Mouse (Mus musculus) cerebellum, adult (tissue): Measurements from ENCODE around the gene Urah.
A peak's percentile ranks its signal among the peaks of the same experiment; 100 is the strongest.

Experiments
- ATAC-seq: cut with Nextera tagmentation; 2 replicates; pipeline ENCODE4 v1.9.2; 2017; ENCODE audit warnings: mild to moderate bottlenecking, moderate library complexity, mixed read lengths; ENCODE audit not compliant: insufficient number of reproducible peaks, low FRiP score, low TSS enrichment

The Urah gene

GRCm38 (mm10) chr7:140860728-140861127 lies 25.9 kb downstream of the Urah start:
- ATAC-seq = no peak

GRCm38 (mm10) chr7:140864761-140865160 lies 29.9 kb downstream of the Urah start:
- ATAC-seq = no peak

- no peak for ATAC-seq
Measured at GRCm38 (mm10) chr7:140874224-140874623, 39.4 kb downstream of the Urah start.

GRCm38 (mm10) chr7:140877364-140877763 lies 42.5 kb downstream of the Urah start:
- no peak for ATAC-seq

- no peak for ATAC-seq
Measured at GRCm38 (mm10) chr7:140879355-140879754, 44.5 kb downstream of the Urah start.

- no peak for ATAC-seq
Measured at GRCm38 (mm10) chr7:140880419-140880818, 45.6 kb downstream of the Urah start.

- ATAC-seq = no peak
Measured at GRCm38 (mm10) chr7:140880865-140881515, 46.2 kb downstream of the Urah start.

GRCm38 (mm10) chr7:140881696-140882468 lies 47.1 kb downstream of the Urah start, which contains the start of the genes Psmd13 and Sirt3:
Psmd13 (plus strand) TSS chr7:140881968.
Sirt3 (minus strand) TSS chr7:140882309.
- ATAC-seq = peak; percentile 96

- ATAC-seq = 0 out of 2 replicates have a peak, but pooled peaks have one; percentile 22
Measured at GRCm38 (mm10) chr7:140882469-140882803, 47.6 kb downstream of the Urah start.
